Mouse (Mus musculus): ENCODE data around the gene Bod1l. TPM values are rescaled to one million over a fixed set of nuclear protein-coding genes. Genes with fewer than 3 reads are reported as not detected.

The Bod1l gene
- polyA plus RNA-seq, 1 experiment = 2.9 TPM

- H3K79me2 ChIP-seq (ENCODE audit: control insufficient read depth, insufficient read depth) = no peaks in the 10 kb centered on the region
- no peaks in the 10 kb centered on the region for H3K79me3 ChIP-seq (ENCODE audit: low read depth)
- TF ChIP-seq MYOD1 (IDR thresholded peaks at IDR 0.05; ENCODE audit: control insufficient read depth, insufficient read length, low read depth) (no peak), FOSL1 (IDR thresholded peaks at IDR 0.05; ENCODE audit: insufficient read depth, low read length, poor library complexity, severe bottlenecking) (no peak), USF1 (IDR thresholded peaks at IDR 0.05; ENCODE audit: low read depth) (no peak), CEBPB (IDR thresholded peaks at IDR 0.05; ENCODE audit: low read depth) (no peak), MAX (IDR thresholded peaks at IDR 0.05) (no peak), MYOG (IDR thresholded peaks at IDR 0.05; ENCODE audit: control insufficient read depth, extremely low read depth, insufficient read length) (no peak), CTCF (IDR thresholded peaks at IDR 0.05; ENCODE audit: control insufficient read depth, insufficient read depth, insufficient read length) (no peak)
- H3K4me3 ChIP-seq (ENCODE audit: insufficient read depth, poor library complexity, severe bottlenecking) = no peak overlapping the region
- no peak overlapping the region for H3ac ChIP-seq (ENCODE audit: control insufficient read depth, insufficient read length, low read depth)
- no peaks in the 10 kb centered on the region for H3K36me3 ChIP-seq (ENCODE audit: control insufficient read depth, insufficient read depth)
- peaks cover 8% of the 10 kb centered on the region for H3K27me3 ChIP-seq (ENCODE audit: control insufficient read depth, insufficient read depth, insufficient read length)
Observed at GRCm38 (mm10) chr5:41744898-41745780, 99.0 kb downstream of the Bod1l start.

GRCm38 (mm10) chr5:41744234-41744633, 99.9 kb downstream of the Bod1l start:
- Histone ChIP-seq H3K4me3 (ENCODE audit: insufficient read depth, poor library complexity, severe bottlenecking) (no peak overlapping the region), H3ac (ENCODE audit: control insufficient read depth, insufficient read length, low read depth) (no peak overlapping the region), H3K27me3 (ENCODE audit: control insufficient read depth, insufficient read depth, insufficient read length) (peaks cover 8% of the 10 kb centered on the region), H3K79me3 (ENCODE audit: low read depth) (no peaks in the 10 kb centered on the region), H3K79me2 (ENCODE audit: control insufficient read depth, insufficient read depth) (no peaks in the 10 kb centered on the region), H3K36me3 (ENCODE audit: control insufficient read depth, insufficient read depth) (no peaks in the 10 kb centered on the region)
- no peak for TF ChIP-seq MYOD1 (IDR thresholded peaks at IDR 0.05; ENCODE audit: control insufficient read depth, insufficient read length, low read depth)

GRCm38 (mm10) chr5:41738817-41739216, 105.3 kb downstream of the Bod1l start:
- H3K27me3 ChIP-seq (ENCODE audit: control insufficient read depth, insufficient read depth, insufficient read length) = no peaks in the 10 kb centered on the region
- no peaks in the 10 kb centered on the region for H3K79me3 ChIP-seq (ENCODE audit: low read depth)
- no peaks in the 10 kb centered on the region for H3K79me2 ChIP-seq (ENCODE audit: control insufficient read depth, insufficient read depth)
- TF ChIP-seq USF1 (IDR thresholded peaks at IDR 0.05; ENCODE audit: low read depth) (no peak), FOSL1 (IDR thresholded peaks at IDR 0.05; ENCODE audit: insufficient read depth, low read length, poor library complexity, severe bottlenecking) (no peak), MAX (IDR thresholded peaks at IDR 0.05) (no peak), CEBPB (IDR thresholded peaks at IDR 0.05; ENCODE audit: low read depth) (no peak), MYOD1 (IDR thresholded peaks at IDR 0.05; ENCODE audit: control insufficient read depth, insufficient read length, low read depth) (no peak)
- no peak overlapping the region for H3K4me3 ChIP-seq (ENCODE audit: insufficient read depth, poor library complexity, severe bottlenecking)
- no peaks in the 10 kb centered on the region for H3K36me3 ChIP-seq (ENCODE audit: control insufficient read depth, insufficient read depth)
- H3ac ChIP-seq (ENCODE audit: control insufficient read depth, insufficient read length, low read depth) = no peak overlapping the region

Small RNA genes within 50 kb of the gene (microRNA-seq; reads per million reads assigned to microRNA genes)
- gene Mir6414 (ENCODE audit: borderline microRNAs expressed) = not detected

Other genes with a start within 250 kb of the Bod1l start
- 35.3 TPM for gene Rab28, start 136.2 kb downstream of the Bod1l start, polyA plus RNA-seq (2012; fragmentation: generic; extraction: Trizol)
- gene Nkx3-2, start 79.8 kb downstream of the Bod1l start, polyA plus RNA-seq (2012; fragmentation: generic; extraction: Trizol) = 0.02 TPM
- gene Gm16223, start 223.6 kb upstream of the Bod1l start, polyA plus RNA-seq (2012; fragmentation: generic; extraction: Trizol) = not detected

Data from C2C12 (cell line).